Mouse (Mus musculus) splenic B cell, adult 2 months (primary cell): ENCODE results near the gene Cox6b1.

Experiments
- DNase-seq: peaks from one replicate; pipeline ENCODE4 v3.0.0-alpha.2; 2011; ENCODE audit warnings: low read depth, low spot score
- H3K27me3 ChIP-seq: 2 replicates; pipeline ENCODE4 v1.6.1; 2012; ENCODE audit warnings: mild to moderate bottlenecking, low read length, moderate library complexity, mixed read lengths; ENCODE audit not compliant: control insufficient read depth, poor library complexity, insufficient read depth, severe bottlenecking
- H3K36me3 ChIP-seq: 2 replicates; pipeline ENCODE4 v1.6.1; 2012; ENCODE audit warnings: mild to moderate bottlenecking, low read length, moderate library complexity, mixed read lengths; ENCODE audit not compliant: control insufficient read depth, poor library complexity, insufficient read depth, severe bottlenecking

The Cox6b1 gene

GRCm38 (mm10) chr7:30596811-30597210, 29.1 kb downstream of the Cox6b1 start:
- no peak for DNase-seq
- Histone ChIP-seq H3K36me3 (no peaks in the 10 kb centered on the region), H3K27me3 (no peaks in the 10 kb centered on the region)

GRCm38 (mm10) chr7:30596093-30596492, 29.9 kb downstream of the Cox6b1 start:
- Histone ChIP-seq H3K27me3 (no peaks in the 10 kb centered on the region), H3K36me3 (no peaks in the 10 kb centered on the region)
- no peak for DNase-seq

- H3K36me3 ChIP-seq, result no peaks in the 10 kb centered on the region
- DNase-seq, result peak; percentile 48
- H3K27me3 ChIP-seq, result no peaks in the 10 kb centered on the region
Observed at GRCm38 (mm10) chr7:30594510-30595024, 31.4 kb downstream of the Cox6b1 start.

GRCm38 (mm10) chr7:30593579-30594509, 32.1 kb downstream of the Cox6b1 start:
- peak; percentile 61 for DNase-seq
- Histone ChIP-seq H3K36me3 (no peaks in the 10 kb centered on the region), H3K27me3 (no peaks in the 10 kb centered on the region)

GRCm38 (mm10) chr7:30592772-30593423, 33.1 kb downstream of the Cox6b1 start:
- DNase-seq, result peak; percentile 35
- no peaks in the 10 kb centered on the region for H3K27me3 ChIP-seq
- H3K36me3 ChIP-seq, result no peaks in the 10 kb centered on the region

- Histone ChIP-seq H3K36me3 (no peaks in the 10 kb centered on the region; the same call in 1 of the 2 replicates), H3K27me3 (no peaks in the 10 kb centered on the region)
- no peak for DNase-seq
Observed at GRCm38 (mm10) chr7:30591605-30591951, 34.4 kb downstream of the Cox6b1 start.

GRCm38 (mm10) chr7:30590927-30591604, 34.9 kb downstream of the Cox6b1 start:
- Histone ChIP-seq H3K27me3 (no peaks in the 10 kb centered on the region), H3K36me3 (no peaks in the 10 kb centered on the region; the same call in 1 of the 2 replicates)
- DNase-seq, result no peak

- DNase-seq, result peak; percentile 79
- H3K36me3 ChIP-seq, result no peaks in the 10 kb centered on the region; the same call in 1 of the 2 replicates
Observed at GRCm38 (mm10) chr7:30589435-30590301, 36.3 kb downstream of the Cox6b1 start.

GRCm38 (mm10) chr7:30588676-30589434, 37.1 kb downstream of the Cox6b1 start, which contains the start of gene Kmt2b:
TSS of gene Kmt2b (minus strand) at chr7:30588726.
- DNase-seq, result peak; percentile 94
- Histone ChIP-seq H3K27me3 (no peaks in the 10 kb centered on the region), H3K36me3 (no peaks in the 10 kb centered on the region; the same call in 1 of the 2 replicates)

More at GRCm38 (mm10) chr7:30589435-30590301, 36.3 kb downstream of the Cox6b1 start:
- no peaks in the 10 kb centered on the region for H3K27me3 ChIP-seq

- Histone ChIP-seq H3K36me3 (no peaks in the 10 kb centered on the region; the same call in 1 of the 2 replicates), H3K27me3 (no peaks in the 10 kb centered on the region)
- peak; percentile 56 for DNase-seq
Observed at GRCm38 (mm10) chr7:30587842-30588667, 37.9 kb downstream of the Cox6b1 start.

- Histone ChIP-seq H3K36me3 (peaks cover 3% of the 10 kb centered on the region; the same call in 1 of the 2 replicates), H3K27me3 (no peaks in the 10 kb centered on the region)
- no peak for DNase-seq
Observed at GRCm38 (mm10) chr7:30586455-30587020, 39.4 kb downstream of the Cox6b1 start.

GRCm38 (mm10) chr7:30585170-30585569, 40.8 kb downstream of the Cox6b1 start:
- H3K36me3 ChIP-seq, result peaks cover 7% of the 10 kb centered on the region; the same call in 1 of the 2 replicates
- no peaks in the 10 kb centered on the region for H3K27me3 ChIP-seq
- DNase-seq, result no peak
